Mouse (Mus musculus): Measurements from ENCODE around the gene Edil3.

Edil3 gene

DNA sequence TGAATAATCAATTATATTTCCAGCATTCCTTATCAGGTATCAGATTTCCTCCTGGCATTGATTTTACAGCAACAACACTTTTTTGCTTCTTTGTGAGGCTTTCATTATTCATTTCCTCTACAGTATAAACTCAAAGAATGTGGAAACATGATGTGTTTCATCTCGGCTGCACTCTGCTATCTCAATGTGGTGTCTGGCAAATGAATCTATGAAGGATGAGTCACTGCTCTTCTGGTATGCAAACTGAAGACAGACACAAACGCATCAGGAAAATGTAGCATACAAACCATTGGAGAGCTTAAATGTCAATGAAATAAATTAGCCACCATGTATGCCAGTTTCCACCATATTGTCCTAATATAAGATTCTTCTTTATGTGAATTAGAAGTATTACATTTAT, 117.3 kb downstream of the Edil3 start:
- 50% methylated on average over 2 of the region's 2 CpGs for WGBS

DNA sequence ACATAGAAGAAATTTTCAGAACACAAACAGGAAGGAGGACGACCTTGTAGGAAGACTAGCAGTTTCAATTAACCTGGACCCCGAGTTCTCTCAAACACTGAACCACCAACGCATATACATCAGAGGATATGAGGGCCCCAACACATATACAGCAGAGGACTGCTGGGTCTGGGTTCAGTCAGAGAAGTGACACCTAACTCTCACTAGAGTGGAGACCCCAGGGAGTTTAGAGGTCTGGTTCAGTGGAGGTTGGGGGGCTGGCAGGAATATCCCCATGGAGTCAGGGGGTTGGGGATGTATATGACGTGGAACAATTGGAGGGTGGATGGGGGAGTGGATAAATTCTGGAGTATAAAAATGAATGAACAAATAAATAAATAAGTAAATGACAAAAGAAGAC, 151.1 kb downstream of the Edil3 start:
- 84% methylated on average over 4 of the region's 4 CpGs for WGBS

DNA sequence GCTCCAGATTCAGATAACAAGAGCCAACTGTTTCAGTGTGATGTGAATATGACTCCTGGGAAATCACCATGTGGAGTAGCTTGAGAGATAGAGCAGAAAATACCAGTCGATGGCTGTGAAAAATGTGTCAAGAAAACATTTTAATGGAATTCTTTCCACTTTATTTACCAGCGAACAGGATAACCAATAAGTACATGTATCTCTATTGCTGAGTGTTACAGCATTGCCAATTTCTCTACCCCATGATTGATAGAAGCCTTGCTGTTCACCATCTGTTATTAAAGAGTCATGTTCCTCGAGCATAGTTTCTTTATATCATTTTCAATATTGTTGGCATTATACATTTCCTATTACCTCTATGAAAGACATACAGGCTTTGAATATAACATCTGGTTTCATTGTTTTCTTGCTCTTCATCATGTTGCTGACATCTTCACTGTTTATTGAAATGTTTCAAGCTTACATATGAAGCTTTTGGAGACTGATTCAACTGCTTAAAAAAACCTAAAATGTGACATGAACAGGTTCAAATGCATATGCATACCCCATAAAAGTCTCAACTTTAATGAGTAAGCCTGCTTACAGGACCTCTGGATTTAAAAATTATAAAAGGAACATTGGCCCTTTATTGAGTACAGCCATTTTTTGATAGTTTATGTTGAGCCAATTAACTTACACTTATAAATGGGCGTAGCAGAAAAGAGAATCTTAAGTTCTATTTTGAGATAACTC, 186.6 kb downstream of the Edil3 start:
- WGBS: 64% methylated on average over 4 of the region's 4 CpGs

DNA sequence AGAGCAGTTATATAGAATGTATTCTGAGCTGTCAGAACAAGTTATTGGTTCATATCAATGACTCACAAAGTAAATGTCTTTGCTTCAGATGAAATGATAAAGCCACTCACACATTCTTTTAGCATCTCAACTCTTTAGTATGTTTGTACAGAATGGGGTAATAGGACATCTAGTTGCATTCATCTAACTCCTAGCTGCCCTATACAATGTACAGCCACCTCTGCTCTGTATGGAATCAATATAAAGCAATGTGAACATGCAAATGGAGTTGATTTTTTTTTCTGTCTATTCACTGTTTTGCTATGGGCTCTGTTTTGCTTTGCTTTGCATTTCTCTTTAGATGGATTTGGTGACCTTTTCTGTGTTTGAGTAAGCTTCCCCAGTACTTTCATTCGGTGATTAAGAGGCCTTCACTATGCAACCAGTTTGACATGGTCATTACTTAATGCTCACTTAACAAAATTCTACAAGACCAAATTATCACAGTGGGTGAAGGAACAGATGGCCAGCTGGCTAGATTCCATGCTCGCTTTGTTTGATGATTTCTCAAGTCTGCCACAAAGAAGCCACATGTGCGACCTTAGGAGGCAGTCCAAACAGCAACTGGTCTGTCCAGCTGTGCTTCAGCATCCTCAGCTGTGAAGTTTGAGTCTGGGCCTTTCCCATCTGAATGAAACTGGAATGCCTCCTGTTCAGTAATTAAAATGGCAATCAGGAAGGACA, 208.7 kb downstream of the Edil3 start:
- WGBS: 57% methylated on average over 3 of the region's 3 CpGs

DNA sequence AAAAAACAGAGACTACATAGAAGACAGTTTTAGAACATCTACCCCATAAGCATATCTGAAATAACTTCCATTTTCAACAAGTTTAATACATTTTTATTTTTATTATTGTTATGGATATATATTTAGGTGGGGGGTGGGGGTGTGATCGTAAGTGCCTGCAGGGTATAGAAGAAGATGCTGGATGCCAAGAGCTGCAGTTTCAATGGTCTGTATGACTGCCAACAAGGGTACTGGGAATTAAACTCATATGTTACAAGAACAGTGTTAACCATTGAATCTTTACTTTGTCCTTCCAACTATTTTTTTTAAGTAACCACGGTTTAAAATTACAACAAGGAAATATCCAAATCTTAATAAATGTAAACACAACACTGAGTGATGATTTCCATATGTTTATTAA, 214.4 kb downstream of the Edil3 start:
- WGBS: 67% methylated on average over 2 of the region's 2 CpGs

DNA sequence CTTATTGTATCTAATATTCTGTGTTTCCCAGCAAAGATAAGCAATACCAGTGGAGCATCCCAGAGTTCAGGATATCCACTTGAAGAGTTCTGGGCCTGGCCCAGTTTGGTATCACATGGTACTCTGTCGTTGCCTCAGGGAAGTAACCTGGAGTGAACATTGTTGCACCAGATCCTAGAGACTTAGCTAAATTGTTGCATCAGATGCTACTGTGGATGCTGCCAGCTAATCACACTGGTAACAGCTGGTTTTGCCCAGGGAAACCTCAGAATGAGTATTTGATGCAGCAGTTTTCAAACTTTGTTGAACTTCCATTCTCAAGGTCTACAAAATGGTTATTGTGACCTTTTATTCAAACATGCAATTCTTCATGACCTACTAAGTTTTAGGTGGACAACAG, 220.2 kb downstream of the Edil3 start:
- WGBS: 93% methylated on average over 1 of the region's 1 CpGs

DNA sequence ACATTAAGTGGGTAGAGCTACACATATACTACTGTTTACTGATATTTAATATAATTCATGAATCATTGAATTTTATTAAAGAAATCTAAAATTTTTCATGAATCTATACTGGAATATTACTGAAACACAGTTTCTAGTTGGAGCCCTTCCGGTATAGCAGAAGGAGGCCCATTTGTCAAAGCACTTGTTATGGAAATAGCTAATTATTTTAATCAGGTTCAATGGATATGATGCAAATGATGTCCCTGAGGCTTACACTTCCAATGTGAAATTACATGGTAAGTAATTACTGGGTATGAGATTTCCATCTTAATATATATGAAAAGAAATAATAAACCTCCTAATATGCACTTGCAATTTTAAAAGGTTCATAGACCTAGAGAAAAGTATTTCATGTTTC, 254.9 kb downstream of the Edil3 start:
- WGBS: 82% methylated on average over 1 of the region's 1 CpGs

DNA sequence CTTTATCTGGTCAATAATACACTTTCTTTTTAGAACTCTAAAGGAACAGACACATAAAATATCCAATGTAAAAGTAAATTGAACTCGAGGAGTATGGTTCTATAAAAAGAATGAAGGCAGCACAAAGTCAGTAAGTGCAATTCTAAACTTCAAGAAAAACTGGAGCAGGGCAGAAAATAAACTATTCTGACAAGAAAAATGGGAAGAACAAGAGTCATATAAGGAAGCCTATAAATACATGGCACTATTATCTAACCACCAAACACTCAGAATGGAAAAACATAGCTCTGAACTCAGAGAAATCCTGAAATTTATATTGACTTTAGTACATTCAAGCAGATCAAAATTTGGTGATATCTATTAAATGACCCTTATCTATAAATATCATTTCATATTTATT, 284.6 kb downstream of the Edil3 start:
- 35% methylated on average over 1 of the region's 1 CpGs for WGBS

DNA sequence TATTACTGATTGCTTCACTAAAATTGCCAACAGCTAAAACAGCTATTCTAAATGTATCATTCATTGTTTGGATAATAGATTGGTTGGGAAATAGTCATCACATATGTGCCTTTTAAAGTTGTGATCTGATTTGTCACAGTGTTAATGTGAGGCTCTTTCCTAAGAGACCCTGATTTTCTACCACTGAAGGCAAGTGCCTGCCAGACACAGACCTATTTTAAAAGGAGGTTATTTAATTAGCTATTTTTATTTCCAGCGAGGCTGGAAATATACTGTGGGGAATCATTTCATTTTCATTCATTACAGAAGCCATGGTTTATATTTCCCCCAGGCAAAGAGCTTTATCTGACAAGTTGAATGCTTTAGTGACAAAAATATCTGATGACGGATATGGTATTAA, 296.3 kb downstream of the Edil3 start:
- 55% methylated on average over 2 of the region's 2 CpGs for WGBS

DNA sequence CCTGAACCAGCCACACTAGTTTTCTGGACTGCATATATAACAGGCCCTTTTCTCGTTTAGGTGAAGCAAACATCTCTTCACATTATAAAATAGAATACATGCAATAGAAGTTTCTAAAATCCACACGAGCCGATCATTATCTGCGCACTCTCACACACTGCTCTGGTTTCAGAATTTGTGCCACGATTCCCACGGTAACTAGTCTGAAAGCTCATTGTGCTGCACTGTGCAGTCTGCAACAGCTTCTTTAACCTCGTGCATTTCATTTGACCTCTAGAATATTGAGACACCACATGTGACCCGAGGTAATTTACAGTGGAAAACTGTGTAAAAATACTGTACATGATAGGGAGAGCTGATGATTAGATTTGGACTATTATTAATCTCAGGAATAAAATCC, 298.5 kb downstream of the Edil3 start:
- WGBS: 61% methylated on average over 8 of the region's 8 CpGs

DNA sequence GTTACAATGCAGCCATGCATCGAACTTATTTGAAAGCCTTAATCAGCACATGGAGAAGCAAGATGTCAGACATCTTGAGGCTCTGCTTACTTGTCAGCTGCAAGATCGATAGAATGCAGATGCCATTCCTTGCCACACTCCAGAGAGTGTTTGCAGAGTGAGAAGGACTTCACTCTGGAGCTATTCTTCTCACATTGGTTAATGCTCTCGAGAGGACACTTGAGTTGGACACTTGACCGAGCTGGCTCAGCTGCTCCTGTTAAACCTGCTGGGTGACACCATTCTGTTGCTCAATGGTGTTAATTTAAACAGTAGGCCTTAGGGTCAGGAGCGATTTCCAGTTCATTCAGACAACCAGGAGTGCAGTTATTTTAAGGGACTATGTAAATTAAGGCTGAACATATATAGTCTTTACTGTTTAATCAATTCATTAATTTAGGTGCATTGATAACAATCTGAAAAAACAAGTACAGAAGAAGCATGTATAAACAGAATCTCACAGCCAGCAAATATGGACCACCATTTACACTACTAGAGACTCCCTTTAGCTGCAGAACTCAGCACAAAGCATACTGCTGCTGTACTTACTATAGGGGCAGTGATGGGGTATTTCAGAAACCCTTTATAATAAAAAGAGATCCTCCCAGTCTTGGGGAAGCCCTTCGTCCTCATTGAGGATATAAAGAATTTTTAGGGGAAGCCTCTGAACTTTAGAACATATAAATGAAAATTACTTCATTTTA, 301.4 kb downstream of the Edil3 start:
- WGBS: 77% methylated on average over 6 of the region's 6 CpGs

DNA sequence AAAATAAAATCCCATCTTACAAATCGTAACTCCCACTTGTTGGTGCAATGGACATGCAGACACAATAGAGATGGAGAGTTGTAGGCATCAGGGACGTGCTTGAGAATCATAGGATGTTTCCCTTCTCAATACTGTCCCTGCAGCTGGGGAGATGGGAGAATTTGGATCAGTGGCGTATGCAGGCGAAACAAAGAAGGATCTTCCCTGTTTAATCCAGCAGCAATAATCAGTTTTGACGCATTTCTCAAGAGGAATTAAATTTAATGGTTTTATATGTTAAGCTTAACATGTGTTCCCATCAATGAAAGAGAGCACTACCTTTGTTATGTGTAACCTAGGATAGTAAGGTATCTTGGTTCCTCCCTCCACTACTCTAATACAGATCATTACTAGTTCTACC, 302.1 kb downstream of the Edil3 start:
- WGBS: 91% methylated on average over 5 of the region's 5 CpGs

DNA sequence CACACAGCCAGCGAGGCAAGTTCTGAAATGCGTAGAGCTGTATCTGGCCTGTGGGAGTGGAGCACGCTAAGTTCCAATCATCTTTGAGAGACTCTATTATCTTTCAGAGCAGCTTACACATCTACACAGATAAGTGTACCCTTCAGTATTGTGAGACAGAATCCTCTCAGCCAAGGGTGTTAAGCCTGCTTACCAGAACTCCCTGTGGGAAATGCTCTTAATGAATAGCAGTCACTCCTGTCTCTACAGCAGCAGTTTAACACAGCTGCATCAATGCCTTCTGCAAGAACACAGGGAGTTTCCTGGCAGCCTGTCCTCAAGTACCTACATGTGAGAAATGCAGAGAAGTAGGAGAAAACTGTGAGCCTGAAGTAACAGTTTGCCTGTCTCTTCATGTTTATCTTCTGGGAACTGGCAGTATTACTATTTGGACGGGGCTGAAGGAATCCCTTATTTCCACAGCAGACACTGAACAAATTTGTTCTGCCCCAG, 324.8 kb downstream of the Edil3 start:
- WGBS: 30% methylated on average over 4 of the region's 4 CpGs

DNA sequence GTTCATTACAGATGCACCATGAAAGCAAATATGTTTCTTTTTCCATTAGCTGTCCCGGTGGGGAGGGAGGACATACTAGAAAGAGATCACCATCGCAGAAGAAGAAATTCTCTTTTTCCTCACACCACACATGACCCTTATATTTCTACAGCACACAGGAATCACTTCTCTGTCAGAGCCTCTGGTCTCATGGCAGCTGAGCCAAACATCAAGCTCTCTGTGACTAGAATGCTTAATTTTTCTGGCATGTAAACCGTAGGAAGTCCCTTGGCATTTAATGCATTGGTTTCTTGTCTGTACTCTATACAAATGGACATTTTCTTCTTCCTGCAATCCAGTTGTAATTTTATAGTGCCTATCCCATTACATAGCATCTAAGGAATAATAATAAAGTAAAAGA, 330.6 kb downstream of the Edil3 start:
- WGBS: 66% methylated on average over 3 of the region's 3 CpGs

DNA sequence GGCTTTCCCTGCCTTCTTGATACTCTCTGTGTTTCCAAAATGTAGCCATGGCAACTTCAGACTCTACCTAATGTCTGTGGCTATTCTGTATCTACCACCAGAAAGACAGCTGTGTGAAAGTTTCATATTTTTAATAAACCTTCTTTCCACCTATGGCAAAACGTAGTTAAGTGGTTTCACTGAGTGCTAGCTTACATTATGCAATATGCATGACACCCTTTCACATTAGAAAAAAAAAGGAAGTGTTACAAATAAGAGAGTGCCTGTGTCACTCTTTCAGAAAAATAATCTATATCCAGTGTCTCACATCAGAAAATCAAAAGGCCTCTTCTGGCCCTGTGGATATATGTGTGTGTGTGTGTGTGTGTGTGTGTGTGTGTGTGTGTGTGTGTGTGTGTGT, 346.7 kb downstream of the Edil3 start:
- WGBS: 59% methylated on average over 1 of the region's 1 CpGs

DNA sequence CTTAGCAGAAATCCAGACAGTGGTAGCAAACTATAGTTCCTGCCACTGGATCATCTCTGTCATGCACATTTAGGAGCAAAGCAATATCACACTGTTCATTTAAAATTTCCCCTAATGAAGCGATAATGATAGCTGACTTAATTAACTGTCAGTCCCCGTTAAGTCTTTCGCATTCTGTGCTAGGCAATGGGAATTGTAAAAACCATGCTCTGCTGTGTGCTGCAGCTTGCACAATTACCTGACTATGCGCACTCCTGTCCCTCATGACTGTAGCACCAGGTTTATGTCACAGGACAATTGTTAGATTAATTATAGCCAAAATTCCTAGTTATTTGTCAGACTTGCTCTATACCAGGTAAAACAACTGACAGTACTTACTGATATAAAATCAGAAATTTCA, 348.8 kb downstream of the Edil3 start:
- WGBS: 84% methylated on average over 4 of the region's 4 CpGs

DNA sequence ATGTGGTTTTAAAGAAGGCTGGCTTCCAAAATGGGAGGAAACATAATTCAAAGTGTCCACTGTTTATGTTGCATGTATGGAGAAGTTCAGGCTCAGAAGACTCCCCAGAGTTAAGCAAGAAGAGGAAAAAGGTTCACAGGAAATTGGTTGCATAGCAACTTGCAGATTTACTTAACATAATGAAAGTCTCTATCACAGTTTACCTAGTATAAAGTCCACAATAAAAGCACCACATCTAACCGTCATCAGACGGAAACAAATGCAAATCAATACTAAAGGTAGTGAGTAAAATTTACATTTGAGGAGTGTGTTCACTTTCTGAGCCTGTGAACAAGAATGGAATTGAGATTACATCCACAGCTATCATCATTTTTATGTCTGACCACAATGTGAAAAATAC, 353.9 kb downstream of the Edil3 start:
- WGBS: 63% methylated on average over 2 of the region's 2 CpGs

DNA sequence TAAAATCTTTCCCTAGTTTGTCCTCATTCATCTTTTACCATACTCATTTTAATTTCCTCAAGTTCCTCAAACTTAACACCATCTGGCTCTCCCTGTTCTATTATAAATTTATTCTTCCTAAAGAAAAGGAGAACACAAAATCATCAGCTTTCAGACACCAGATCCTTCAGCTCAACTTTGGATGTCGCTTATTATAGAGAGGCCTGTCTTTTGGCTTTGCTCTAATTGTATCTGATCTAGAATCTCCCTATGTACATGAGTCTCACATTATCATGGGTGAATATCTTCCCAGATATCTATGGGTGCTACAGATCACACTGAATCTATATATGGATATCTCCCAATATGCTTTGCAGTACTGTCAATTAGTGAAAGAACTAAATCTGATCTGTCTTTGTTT, 367.8 kb downstream of the Edil3 start:
- 67% methylated on average over 1 of the region's 1 CpGs for WGBS

DNA sequence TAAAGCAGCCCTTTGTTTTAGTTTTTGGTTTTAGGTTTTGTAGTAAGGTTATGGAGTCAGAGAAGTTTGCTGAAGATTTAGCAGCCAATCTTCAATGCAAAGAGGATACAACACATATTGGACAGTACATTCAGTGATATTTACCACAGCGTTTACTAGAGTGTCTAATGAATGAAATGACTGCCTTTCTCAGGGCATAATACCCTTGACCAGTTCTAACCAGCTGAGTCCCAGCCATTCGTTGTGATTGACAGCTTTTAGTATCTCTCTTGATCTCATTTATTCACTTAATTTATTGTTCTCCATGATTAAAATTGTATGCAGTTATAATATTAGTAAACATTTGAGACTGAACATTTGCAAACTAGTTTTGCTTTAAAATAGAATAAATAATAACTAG, 375.7 kb downstream of the Edil3 start:
- WGBS: 64% methylated on average over 2 of the region's 2 CpGs

DNA sequence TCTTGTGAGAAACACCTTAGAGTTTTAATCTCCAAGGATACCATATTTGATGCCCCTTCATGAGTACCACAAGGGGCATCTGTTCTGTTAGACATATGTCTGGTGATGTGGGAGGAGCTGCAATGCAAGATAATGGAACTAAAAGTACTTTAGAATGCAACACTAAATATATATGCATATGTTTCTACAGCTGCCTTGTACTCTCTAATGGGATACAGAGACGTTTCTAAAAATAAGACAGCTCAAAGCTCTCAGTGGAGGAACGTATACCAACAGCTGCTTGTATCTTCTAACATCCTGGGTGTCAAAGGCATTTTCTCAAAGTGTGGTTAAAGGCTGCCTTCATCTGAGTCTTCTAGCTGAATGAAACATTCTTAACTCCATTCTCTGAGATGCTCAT, 378.0 kb downstream of the Edil3 start:
- WGBS: 29% methylated on average over 2 of the region's 2 CpGs

DNA sequence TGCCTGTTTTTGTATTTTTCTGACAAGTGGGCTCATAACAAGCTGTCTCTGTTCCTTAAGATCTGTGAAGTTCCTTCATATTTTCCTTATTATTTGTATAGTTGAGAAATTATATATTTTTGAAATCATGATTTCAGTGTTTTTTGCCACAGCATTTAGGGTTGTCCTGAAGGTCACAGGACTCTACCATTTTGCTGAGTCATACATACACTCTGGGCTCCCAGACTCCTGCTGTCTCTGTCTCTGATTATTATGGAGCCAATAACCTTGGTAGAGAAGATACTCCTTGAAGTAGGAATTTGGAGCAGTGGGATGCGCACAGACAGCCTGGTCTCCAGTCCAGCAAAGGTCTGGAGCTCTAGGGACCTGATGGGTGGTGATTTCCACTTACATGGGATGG, 416.8 kb downstream of the Edil3 start:
- 97% methylated on average over 1 of the region's 1 CpGs for WGBS

DNA sequence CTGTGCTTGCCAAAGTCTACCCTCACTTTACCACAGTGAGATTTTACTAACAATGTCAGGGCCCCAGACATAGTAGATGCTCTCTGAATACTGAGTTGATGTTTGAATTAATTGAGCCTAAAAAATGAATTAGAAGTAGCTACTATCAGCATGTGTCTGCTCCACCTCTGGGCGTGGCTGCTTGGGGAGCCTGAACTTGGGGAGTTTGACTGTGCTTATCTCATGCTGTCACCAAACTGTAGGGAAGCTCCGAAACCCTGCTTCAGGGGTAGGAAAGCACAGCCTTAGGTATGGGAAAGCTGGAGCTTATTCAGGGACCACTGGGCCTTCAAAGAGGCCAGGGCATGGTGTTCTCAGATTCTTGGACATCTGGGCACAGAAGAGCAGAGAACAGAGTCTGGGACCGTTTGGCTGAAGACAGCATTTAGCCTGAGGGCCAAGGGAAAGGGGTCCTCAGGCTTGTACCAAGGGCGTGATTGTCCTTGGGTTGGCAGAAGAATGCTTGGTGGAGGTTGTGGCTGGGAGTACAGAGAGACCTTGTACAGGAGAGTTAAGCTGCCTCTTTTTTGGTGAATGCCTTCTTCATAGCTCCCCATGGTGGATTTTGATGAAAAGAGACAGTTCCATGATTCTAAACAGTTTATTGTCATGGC, 432.8 kb downstream of the Edil3 start:
- WGBS: 84% methylated on average over 4 of the region's 4 CpGs
